Mouse (Mus musculus) urinary bladder, adult 18-20 months (tissue): ENCODE measurements around the gene Spsb4.

ENCODE experiments used
- DNase-seq, 2 experiments: peaks; one replicate each; pipeline ENCODE4 v3.0.0; 2022; ENCODE audit warnings: low spot score in 2 of 2, mixed read lengths in 2 of 2

Gene Spsb4

DNA sequence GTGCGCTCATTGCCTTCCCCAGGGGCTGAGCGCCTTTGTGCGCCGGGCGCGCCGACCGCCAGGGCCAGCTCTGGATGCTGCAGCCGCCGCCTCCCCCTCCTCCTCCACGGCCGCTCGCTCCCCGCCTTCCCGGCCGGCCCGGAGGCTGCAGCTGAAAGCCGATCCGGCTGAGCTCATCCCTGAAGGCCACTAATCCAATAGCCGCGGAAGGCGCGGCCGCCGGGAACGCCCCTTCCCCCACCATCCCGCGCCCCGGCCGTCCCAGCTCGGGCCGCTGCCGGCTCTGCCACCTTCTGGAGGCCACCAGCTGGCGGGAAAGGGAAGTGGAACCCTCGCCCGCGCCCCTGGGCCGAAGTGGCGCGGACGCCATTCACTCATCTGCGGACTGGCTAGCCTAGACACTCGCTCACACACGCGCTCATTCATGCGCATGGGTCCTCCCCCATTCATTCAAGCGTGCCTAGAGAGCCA lies at the start of gene Spsb4:
TSS of gene Spsb4 (minus strand) at position 167 of the 471 bp plus-strand sequence.
- DNase-seq, result peak; percentile 33 to 60

DNA sequence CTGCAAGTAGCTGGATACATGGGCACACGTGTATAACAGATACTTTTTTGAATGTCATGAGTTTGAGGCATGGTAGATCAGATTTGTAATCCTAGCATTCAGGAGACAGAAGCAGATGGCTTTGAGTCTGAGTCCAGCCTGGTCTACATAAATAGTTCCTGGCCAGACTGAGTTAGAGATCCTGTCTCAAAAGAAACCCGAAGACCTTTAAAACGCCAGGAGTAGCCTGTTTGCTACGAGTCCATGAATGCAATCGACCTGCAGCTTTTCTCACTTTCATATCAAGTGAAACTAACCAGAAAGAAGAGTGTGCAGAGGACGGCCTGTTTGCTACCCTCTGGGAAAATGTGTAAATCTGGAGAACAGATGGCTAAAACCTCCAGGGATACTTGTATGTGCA lies 49.1 kb upstream of the Spsb4 start:
- no peak for DNase-seq

DNA sequence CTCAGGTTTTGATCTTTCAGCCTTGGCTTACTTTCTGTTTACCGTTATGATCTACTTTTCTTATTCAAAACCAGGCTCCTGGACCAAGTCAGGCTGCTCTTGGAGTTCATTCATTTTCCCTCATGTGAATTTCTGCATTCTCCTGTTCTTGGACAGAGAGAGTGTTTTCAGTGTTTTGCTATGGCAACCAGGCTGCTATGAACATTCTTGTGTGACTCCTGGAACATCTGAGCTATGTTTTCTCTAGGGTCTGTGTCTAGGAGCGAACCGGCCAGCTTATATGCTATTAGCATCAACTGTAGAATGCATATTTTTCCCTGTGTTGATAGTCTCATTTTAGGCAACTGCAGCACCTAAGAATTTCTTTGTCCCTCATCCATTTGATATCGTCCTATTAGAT lies 47.2 kb upstream of the Spsb4 start:
- no peak for DNase-seq

DNA sequence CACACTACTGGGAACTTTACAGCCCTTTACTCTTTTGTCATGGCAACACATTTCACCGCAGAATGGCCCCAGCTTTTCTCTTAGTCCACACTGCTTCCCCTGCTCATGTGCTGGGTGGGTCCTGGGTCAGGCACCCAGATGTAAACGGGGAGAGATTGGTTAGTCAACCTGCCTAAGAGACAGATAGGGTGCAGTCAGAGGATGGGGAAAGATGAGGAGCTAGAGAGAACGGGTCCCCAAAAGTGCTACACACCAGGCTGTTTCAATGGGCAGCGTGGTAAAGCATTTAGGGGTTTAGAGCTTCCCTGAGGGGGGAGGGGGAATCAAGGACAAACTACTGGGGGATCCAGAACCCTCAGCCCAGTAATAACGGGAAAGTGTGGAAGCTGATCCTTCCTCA lies 46.6 kb upstream of the Spsb4 start:
- no peak for DNase-seq

DNA sequence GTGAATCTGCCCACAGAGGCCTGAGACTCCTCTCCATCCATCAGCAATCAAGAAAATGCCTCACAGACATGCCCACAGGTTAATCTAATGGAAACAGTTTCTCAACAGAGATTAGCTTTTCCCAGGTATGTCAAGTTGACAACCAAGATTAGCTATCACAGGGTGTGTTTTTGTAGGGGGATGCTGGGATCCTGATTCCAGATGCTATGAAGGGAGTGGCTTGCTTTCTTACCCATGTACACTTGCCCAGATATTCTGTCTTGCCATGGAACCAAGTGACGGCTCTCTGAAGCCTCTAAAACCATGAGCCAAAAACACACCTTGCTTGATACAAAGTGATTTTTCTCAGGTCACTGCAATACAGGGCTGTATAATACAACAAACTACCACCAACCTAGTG lies 45.5 kb upstream of the Spsb4 start:
- DNase-seq, result no peak

DNA sequence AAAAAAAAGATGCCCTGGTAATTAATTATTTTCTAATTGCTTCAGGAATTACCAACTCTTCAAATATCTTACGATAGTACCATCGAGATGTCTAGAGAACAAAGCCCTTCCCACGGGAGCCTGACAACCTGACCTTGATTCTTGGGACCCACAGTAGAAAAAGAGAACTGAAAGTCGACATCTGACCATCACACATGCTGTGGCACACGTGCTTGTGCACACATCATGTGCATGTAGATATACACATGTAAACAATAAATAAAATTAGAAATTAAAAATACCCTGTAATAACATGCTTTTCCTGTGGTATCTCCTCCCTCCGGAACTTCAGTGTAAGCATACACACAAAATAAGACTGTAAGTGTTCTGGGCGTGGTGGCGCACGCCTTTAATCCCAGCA lies 43.1 kb upstream of the Spsb4 start:
- no peak for DNase-seq

DNA sequence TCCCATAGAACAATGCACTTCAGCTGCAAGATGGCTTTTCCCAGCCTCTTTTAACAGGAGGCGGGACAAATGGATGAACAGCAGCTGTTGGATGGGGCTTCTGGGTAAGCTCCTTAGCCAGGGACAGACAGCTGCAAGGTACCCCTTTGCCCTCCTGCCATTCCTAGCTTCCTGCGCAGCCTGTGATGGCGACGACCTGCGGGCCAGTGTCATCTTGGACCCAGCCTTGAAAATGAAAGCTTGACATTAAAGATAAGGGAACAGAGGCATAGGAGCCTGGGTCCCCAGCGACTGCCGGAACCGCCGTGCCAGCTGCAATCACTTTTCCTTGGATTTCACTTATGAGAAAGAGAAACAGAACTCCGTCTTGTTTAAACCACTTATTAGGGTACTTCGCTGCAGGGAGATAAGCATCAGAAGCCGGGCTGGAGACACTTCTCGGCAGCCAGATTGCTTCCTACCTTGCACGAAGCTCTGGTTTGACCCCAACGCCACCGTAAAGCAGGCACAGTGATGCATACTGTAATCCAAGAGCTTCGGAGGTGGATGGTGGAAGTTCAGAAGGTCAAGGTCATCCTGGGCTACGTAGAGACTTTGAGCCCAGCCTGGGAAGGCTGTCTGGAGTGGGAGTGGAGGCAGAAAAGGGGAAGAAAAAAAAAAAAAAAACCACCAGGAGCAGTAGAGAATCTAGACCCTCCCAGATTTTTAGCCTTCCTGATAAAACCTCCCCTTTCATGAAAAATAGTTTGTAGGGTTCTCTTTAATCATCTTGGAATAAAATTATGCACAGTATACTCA lies 38.1 kb upstream of the Spsb4 start:
- no peak for DNase-seq

DNA sequence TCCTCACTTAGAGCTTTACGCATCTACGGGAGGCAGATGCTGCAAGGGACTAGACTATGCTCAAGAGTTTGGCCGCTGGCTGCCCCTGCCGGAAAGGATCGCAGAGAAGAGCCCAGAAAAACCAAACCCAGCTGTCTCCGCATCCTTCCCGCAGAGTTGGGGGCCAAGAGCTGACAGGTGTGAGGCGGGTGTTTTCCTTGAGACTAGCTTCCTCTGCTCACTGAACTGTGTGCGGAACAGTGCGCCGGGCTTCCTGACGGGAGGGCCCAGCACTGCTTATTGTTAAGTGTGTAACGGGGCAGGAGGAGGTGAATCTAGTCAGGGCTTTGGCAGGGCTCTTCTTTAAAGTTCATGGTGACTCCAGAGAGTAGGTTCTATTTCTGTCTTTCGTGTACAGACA lies 37.3 kb upstream of the Spsb4 start:
- no peak for DNase-seq

DNA sequence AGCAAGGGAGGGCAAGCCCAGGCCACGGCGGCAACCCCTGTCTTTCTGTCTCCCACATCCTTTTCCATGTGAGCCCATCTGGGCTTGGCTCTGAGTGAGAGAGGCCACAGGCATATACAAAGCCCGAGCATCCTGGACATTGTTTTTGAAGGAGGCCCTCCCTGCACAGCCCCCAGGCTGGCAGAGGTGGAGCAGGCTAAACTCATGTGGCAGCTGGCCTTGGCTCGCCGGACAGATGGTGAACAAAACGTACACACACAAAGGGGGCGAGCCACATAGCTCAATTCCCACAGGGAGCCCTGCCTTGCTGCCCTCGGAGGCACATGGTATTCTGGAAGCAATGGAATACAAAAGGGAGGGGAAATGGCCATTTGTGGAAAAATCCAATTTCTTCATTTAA lies 32.5 kb upstream of the Spsb4 start:
- no peak for DNase-seq

DNA sequence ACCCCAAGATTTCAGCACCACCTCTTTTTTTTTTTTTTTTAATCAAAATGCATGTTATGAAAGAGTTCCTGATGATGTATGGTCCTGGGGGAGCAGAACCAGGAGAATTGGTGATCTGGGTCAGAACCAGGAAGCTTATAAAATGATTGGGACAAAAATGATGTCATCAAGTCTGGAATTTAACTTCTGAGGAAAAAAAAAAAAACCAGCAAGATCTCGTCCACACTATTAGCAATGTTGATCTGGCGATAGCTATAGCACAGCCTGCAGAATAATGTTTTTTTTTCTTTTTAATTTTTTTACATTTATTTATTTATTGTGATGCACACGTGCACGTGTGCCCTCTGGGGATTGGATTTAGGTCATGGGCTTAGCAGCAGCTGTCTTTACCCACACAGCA lies 27.6 kb upstream of the Spsb4 start:
- no peak for DNase-seq

DNA sequence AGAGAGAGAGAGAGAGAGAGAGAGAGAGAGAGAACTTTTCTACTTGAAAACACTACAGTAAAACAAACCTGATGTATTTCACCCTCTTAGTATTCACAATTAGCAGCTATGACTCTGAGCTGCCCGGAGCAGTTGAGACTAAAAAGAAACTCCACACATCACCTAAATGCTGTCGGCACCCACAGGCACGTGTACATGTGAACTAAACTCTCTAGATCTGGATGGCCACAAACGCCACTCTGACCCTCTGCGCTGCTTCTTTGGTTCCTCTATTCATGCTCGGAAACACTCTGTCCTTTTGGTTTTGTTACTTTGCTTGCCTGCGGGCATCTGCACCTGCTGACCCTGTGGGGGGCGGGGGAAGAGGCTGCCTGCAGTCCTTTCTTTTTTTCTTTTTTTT lies 23.0 kb upstream of the Spsb4 start:
- no peak for DNase-seq

DNA sequence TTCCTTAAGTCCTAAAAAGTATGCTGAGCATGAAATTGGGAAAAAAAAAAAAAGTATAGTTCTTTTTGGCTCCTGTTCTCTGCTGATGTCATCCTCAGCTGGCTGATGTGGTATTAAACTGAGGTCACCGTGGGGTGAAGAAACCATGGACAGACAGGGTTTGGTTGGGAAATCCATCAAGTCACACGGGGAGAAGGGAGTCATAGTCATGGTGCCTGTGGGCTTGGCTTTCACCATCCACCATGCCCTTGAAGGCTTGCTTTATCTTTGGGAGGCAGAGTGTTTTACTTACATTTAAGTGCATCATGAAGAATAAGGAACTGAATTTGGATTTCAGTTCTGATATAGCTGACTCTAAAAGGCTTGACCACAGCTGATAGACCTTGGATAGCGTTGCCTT lies 19.4 kb upstream of the Spsb4 start:
- no peak for DNase-seq

DNA sequence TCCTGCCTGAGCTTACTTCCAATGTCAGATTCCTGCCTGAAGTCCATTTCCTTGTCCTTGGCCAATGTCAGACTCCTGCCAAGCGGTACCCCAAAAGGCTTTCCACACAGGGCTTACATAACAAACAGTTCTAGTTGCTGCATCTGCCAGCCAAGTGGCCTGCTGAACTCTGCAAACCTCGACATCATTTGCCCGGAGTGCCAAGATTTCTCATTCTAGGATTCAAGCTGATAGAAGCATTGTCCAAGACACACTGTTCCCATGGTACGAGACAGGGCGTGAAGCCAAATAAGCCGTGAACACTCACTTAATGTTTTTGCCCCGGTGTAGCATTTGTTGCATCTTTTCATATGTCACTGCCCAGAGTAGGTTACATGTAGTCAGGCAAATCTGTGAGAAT lies 18.0 kb upstream of the Spsb4 start:
- no peak for DNase-seq

DNA sequence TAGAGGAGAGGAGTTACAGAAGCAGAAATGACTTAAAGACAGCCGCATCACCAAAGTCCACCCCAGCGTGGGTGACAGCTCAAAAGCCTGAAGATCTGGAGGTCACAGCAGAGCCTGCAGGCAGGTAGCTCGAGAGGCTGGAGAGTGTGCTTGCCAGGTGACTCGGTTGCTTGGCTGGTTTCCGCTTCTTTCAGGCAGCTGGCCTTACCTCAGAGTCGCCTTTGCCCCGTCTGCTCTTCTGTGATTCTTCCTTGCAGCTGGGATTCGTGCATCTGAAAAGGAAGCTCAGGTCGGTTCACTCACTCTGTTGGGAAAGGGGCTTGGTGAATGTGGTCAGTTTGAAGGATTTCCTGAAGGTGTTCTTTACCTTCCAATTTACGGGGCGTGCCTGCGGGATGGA lies 8.7 kb upstream of the Spsb4 start:
- no peak for DNase-seq

DNA sequence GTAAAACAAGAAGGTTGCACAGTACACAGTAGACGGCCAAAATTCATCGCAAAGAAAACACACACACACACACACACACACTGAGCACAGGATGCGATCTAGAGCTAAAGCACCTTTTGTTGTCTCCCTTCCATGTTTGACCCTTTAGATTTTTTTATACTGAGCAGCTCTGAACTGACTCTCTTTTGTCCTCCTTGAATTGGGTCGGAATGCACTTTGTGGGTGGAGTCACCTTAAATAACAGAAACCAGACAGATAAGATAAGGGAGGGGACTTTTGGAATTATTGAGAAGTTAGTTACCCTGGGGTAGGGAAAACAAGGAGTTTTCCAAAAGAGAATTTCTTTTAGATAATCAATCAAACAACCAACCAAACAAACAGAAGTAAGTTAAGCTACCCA lies 7.4 kb upstream of the Spsb4 start:
- no peak for DNase-seq

DNA sequence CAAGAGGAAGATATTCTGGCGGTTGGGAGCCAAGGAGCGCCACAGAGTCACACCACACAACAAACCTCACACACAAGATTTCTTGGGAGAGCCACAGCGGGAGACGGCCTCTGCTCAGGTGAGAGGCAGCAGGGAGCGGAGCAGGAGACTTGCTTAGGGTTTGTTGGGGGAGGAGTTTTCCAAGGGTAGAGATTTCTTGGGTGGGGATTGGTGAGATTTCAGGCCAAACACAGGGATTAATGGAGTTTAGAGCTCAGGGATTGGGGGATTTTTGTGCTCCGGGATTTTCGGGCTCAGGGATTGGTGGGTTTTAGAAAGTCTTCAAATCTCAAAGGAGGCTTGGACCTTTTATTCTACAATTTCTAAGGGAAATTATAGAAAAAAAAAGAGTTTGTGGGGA lies 5.8 kb upstream of the Spsb4 start:
- no peak for DNase-seq

DNA sequence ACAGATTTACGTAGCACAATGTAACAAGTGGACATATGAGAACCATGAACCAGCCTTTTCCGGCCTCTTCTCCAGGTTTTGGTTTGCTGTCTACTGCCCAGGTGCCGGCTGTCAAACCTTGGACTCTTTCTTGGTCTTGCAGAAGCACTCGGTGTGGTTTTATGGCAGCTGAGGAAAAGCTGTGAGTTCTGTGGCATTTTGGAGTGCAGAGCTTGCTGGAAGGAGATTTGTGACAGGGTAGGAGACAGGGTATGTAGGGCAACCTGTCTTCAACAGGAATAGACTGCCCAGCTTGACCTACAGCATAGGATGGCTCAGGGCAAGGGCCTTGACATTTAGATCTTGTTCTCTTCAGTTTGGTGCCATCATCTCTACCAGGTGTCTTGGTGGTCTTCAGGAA lies 4.3 kb upstream of the Spsb4 start:
- no peak for DNase-seq

DNA sequence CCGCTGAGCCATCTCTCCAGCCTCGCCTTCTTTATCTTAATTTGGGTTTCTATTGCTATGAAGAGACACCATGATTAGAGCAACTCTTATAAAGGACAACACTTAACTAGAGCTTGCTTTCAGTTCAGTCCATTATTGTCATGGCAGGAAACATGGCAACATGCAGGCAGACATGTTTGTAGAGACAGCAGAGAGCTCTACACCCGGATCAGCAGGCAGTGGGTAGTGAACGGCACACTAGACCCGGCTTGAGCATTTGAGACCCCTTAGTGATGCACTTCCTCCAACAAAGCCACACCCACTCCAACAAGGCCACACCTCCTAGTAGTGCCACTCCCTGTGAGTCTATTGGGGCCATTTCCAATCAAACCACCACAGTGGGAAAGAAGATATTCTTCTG lies 3.7 kb upstream of the Spsb4 start:
- no peak for DNase-seq

DNA sequence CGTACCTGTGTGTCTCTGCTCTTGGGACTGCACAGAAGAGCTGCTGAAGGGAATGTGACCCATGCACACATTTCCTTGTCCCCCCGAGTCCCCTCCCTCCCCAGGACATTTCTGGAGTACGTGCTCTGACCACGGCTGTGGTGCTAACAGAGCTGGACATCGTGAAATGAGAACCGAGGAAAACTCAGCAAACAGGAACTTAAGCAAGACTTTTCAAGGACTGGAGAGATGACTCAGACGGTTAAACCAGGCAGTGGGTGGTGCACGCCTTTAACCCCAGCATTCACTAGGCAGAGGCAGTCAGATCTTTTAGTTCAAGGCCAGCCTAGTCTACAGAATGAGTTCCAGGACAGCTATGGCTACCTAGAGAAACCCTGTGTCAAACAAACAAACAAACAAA lies 1.5 kb upstream of the Spsb4 start:
- no peak for DNase-seq

DNA sequence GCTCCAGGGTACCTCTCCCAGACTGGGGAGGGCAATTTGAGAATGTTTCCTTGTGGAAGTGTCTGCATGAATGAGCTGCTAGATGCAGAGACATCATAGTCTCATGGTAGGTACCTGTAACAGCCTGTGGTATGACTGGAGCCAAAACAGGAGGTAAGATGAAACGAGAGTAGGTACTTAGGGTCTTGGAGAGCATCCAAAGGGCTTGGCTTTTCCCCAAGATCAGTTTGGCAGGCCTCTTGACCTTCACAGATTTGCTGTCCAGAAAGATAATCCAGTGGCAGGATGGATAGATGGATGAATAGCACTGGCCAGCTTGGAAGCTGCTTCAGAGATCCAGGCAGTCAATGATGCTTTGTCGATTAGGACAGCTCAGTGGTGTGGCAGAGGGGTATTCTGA lies 1.0 kb upstream of the Spsb4 start:
- no peak for DNase-seq

DNA sequence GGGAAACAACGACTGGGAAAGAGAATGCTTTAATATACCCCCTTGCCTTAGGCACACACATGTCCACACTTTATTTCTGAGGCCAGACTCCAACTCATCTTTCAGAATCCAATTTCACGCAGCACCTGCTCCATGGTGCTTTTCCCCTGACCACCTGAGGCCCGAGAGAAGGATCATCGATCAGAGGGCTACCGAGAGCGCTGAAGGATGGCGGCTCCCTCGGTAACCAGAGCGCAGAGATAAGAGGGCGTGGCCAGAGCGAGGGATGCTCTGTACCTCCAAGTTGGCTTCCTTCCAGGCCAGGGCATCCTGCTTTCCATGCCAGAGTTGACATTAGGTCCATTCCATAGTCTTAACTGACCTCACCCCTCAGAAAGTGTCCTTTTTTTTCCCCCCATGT lies 588 bp upstream of the Spsb4 start:
- no peak for DNase-seq

DNA sequence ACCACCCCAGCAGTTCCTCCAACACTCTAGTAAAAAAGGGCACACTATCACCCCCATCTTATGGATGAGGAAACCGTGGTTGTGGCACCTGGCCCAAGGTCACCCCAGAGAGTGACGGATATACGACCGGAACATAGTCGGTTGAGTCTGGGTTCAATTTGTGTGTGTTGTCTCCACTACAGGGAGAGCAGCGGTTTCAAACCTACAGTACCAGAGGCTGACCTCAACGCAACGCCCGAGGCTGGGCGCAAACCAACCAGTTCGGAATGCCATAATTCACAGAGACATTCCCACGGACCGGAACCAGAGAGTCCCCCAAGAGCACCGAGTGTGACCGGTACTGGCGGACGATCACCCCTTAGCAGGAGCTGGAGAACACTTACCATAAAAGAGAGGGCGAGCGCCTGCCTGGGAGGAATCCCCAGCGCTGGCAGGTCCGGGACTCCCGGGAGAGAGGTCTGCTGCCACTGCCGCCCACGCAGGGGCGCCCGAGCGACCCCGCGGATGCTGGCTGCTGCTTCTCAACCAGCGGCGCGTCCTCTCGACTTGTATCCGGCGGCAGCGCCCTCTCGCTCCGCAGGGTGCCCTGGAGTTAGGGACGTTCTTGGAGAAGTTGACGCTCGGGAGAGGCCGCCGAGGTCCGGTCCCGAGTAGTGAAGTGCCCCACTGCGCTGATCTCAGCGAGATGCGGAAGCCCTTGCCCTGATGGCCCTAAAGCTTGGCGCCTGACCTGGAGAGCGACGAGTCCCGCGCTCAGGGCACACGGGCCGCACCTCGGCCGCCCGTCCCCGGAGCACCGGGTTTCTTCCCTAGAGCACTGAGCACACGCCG lies 617 bp downstream of the Spsb4 start:
- DNase-seq, result peak; percentile 6 to 44

DNA sequence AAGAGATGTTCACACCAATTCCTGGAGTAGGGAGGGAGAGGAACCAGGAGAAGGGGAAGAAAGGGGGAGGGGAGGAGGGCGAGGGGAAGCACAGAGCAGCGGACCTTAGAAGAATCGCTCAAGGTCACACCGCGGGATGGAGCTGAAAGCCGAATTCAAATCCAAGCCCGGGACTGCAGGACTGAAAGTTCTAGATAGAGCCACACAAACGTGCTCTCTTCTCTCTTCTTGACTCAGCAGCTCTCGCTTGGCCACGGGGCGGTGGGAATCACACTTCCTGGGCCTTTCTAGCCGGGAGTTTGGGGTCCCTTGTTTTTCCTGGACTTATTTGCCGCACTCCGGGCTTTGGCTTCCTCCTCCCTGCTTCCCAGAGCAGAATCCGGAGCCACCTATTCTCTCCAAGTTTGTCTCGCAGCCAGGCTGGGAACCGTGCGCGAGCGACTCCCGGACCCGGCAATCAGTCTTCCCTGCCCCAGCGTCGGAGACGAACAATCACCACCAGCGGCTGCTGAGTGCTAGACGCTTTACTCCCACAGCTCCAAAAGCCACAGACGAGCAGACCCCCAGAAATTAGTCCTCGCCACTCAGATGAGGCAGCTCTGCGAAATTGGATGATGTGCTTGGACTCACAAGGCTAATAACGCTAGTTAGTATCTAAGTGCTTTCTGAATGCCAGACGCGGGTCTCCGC lies 1.4 kb downstream of the Spsb4 start:
- peak in 1 of 2 experiments; percentile 8 for DNase-seq
